Mouse (Mus musculus): ENCODE measurements around the gene Ptprq. TPM values are rescaled to one million over a fixed set of nuclear protein-coding genes. Genes with fewer than 3 reads are reported as not detected.

The Ptprq gene
- polyA plus RNA-seq, 1 experiment from 2014 or later: 0.17 TPM

- no peaks in the 10 kb centered on the region for H3K9me3 ChIP-seq (replicated peaks; ENCODE audit: control insufficient read depth, low read length)
- no peaks in the 10 kb centered on the region for H3K27me3 ChIP-seq (ENCODE audit: control insufficient read depth, insufficient read depth, low read length)
- 87% methylated on average over 7 of the region's 7 CpGs for WGBS
- H3K27ac ChIP-seq (ENCODE audit: low read length): no peak overlapping the region
- no peaks in the 10 kb centered on the region for H3K4me1 ChIP-seq (ENCODE audit: control insufficient read depth, insufficient read depth, low read length)
- no peak overlapping the region for H3K4me2 ChIP-seq (ENCODE audit: low read depth, low read length)
- ATAC-seq (replicated peaks; ENCODE audit: extremely low read depth, insufficient read depth, low FRiP score): no peak
- no peak overlapping the region for H3K9ac ChIP-seq (ENCODE audit: low read length)
- H3K4me3 ChIP-seq (ENCODE audit: low read length): no peak overlapping the region
- H3K36me3 ChIP-seq (ENCODE audit: control insufficient read depth, insufficient read depth): no peaks in the 10 kb centered on the region
Measured at GRCm38 (mm10) chr10:107514735-107515134, 205.1 kb downstream of the Ptprq start.

GRCm38 (mm10) chr10:107506397-107506796 is 213.5 kb downstream of the Ptprq start:
- H3K27me3 ChIP-seq (ENCODE audit: control insufficient read depth, insufficient read depth, low read length): no peaks in the 10 kb centered on the region
- H3K4me2 ChIP-seq (ENCODE audit: low read depth, low read length): no peak overlapping the region
- no peak overlapping the region for H3K4me3 ChIP-seq (ENCODE audit: low read length)
- no peaks in the 10 kb centered on the region for H3K9me3 ChIP-seq (replicated peaks; ENCODE audit: control insufficient read depth, low read length)
- ATAC-seq (replicated peaks; ENCODE audit: extremely low read depth, insufficient read depth, low FRiP score): no peak
- no peaks in the 10 kb centered on the region for H3K4me1 ChIP-seq (ENCODE audit: control insufficient read depth, insufficient read depth, low read length)
- no peak overlapping the region for H3K9ac ChIP-seq (ENCODE audit: low read length)
- no peak overlapping the region for H3K27ac ChIP-seq (ENCODE audit: low read length)
- no peaks in the 10 kb centered on the region for H3K36me3 ChIP-seq (ENCODE audit: control insufficient read depth, insufficient read depth)
- 64% methylated on average over 2 of the region's 2 CpGs for WGBS

- H3K4me1 ChIP-seq (ENCODE audit: control insufficient read depth, insufficient read depth, low read length): peaks cover 10% of the 10 kb centered on the region; the same call in 1 of the 2 replicates
- no peaks in the 10 kb centered on the region for H3K27me3 ChIP-seq (ENCODE audit: control insufficient read depth, insufficient read depth, low read length)
- H3K4me3 ChIP-seq (ENCODE audit: low read length): no peak overlapping the region
- no peaks in the 10 kb centered on the region for H3K9me3 ChIP-seq (replicated peaks; ENCODE audit: control insufficient read depth, low read length)
- no peak overlapping the region for H3K9ac ChIP-seq (ENCODE audit: low read length)
- H3K27ac ChIP-seq (ENCODE audit: low read length): no peak overlapping the region
- no peak for ATAC-seq (replicated peaks; ENCODE audit: extremely low read depth, insufficient read depth, low FRiP score)
- no peak overlapping the region for H3K4me2 ChIP-seq (ENCODE audit: low read depth, low read length)
- H3K36me3 ChIP-seq (ENCODE audit: control insufficient read depth, insufficient read depth): no peaks in the 10 kb centered on the region
- WGBS: 66% methylated on average over 4 of the region's 4 CpGs
Measured at GRCm38 (mm10) chr10:107503430-107503829, 216.4 kb downstream of the Ptprq start.

- no peaks in the 10 kb centered on the region for H3K27me3 ChIP-seq (ENCODE audit: control insufficient read depth, insufficient read depth, low read length)
- H3K4me3 ChIP-seq (ENCODE audit: low read length): no peak overlapping the region
- peaks cover 10% of the 10 kb centered on the region; the same call in 1 of the 2 replicates for H3K4me1 ChIP-seq (ENCODE audit: control insufficient read depth, insufficient read depth, low read length)
- no peak for ATAC-seq (replicated peaks; ENCODE audit: extremely low read depth, insufficient read depth, low FRiP score)
- no peak overlapping the region for H3K9ac ChIP-seq (ENCODE audit: low read length)
- WGBS: 81% methylated on average over 7 of the region's 7 CpGs
- no peak overlapping the region for H3K27ac ChIP-seq (ENCODE audit: low read length)
- no peaks in the 10 kb centered on the region for H3K9me3 ChIP-seq (replicated peaks; ENCODE audit: control insufficient read depth, low read length)
- H3K4me2 ChIP-seq (ENCODE audit: low read depth, low read length): no peak overlapping the region
- H3K36me3 ChIP-seq (ENCODE audit: control insufficient read depth, insufficient read depth): no peaks in the 10 kb centered on the region
Measured at GRCm38 (mm10) chr10:107502193-107502592, 217.7 kb downstream of the Ptprq start.

GRCm38 (mm10) chr10:107499656-107500055 is 220.2 kb downstream of the Ptprq start:
- Histone ChIP-seq H3K27ac (ENCODE audit: low read length) (peak overlapping the region; percentile 66), H3K36me3 (ENCODE audit: control insufficient read depth, insufficient read depth) (no peaks in the 10 kb centered on the region), H3K4me1 (ENCODE audit: control insufficient read depth, insufficient read depth, low read length) (peaks cover 10% of the 10 kb centered on the region; the same call in 1 of the 2 replicates), H3K9ac (ENCODE audit: low read length) (no peak overlapping the region), H3K9me3 (replicated peaks; ENCODE audit: control insufficient read depth, low read length) (no peaks in the 10 kb centered on the region), H3K27me3 (ENCODE audit: control insufficient read depth, insufficient read depth, low read length) (no peaks in the 10 kb centered on the region), H3K4me3 (ENCODE audit: low read length) (no peak overlapping the region), H3K4me2 (ENCODE audit: low read depth, low read length) (peak overlapping the region; percentile 30)
- WGBS: 39% methylated on average over 7 of the region's 7 CpGs
- peak; percentile 89 for ATAC-seq (replicated peaks; ENCODE audit: extremely low read depth, insufficient read depth, low FRiP score)

- Histone ChIP-seq H3K9me3 (replicated peaks; ENCODE audit: control insufficient read depth, low read length) (no peaks in the 10 kb centered on the region), H3K4me3 (ENCODE audit: low read length) (no peak overlapping the region), H3K27me3 (ENCODE audit: control insufficient read depth, insufficient read depth, low read length) (no peaks in the 10 kb centered on the region), H3K9ac (ENCODE audit: low read length) (no peak overlapping the region), H3K36me3 (ENCODE audit: control insufficient read depth, insufficient read depth) (no peaks in the 10 kb centered on the region), H3K4me1 (ENCODE audit: control insufficient read depth, insufficient read depth, low read length) (peaks cover 14% of the 10 kb centered on the region; the same call in 1 of the 2 replicates), H3K27ac (ENCODE audit: low read length) (no peak overlapping the region), H3K4me2 (ENCODE audit: low read depth, low read length) (no peak overlapping the region)
- 70% methylated on average over 1 of the region's 1 CpGs for WGBS
- no peak for ATAC-seq (replicated peaks; ENCODE audit: extremely low read depth, insufficient read depth, low FRiP score)
Measured at GRCm38 (mm10) chr10:107496402-107496801, 223.4 kb downstream of the Ptprq start.

- H3K4me2 ChIP-seq (ENCODE audit: low read depth, low read length): peak within 1 kb of the TSS; percentile 53
- no peaks in the 10 kb centered on the region for H3K36me3 ChIP-seq (ENCODE audit: control insufficient read depth, insufficient read depth)
- peaks cover 8% of the 10 kb centered on the region; the same call in 1 of the 2 replicates for H3K4me1 ChIP-seq (ENCODE audit: control insufficient read depth, insufficient read depth, low read length)
- no peak for ATAC-seq (replicated peaks; ENCODE audit: extremely low read depth, insufficient read depth, low FRiP score)
- H3K9ac ChIP-seq (ENCODE audit: low read length): no peak within 1 kb of the TSS
- 85% methylated on average over 6 of the region's 6 CpGs for WGBS
- no peaks in the 10 kb centered on the region for H3K9me3 ChIP-seq (replicated peaks; ENCODE audit: control insufficient read depth, low read length)
- peak within 1 kb of the TSS; percentile 31 for H3K4me3 ChIP-seq (ENCODE audit: low read length)
- no peak within 1 kb of the TSS for H3K27ac ChIP-seq (ENCODE audit: low read length)
- no peaks in the 10 kb centered on the region for H3K27me3 ChIP-seq (ENCODE audit: control insufficient read depth, insufficient read depth, low read length)
Measured at GRCm38 (mm10) chr10:107494568-107494967, 225.3 kb downstream of the Ptprq start, which contains the start of gene Myf6. Gene Myf6, minus strand, starts transcription at chr10:107494737.

- Histone ChIP-seq H3K4me2 (ENCODE audit: low read depth, low read length) (peak overlapping the region; percentile 53), H3K4me3 (ENCODE audit: low read length) (peak overlapping the region; percentile 31), H3K36me3 (ENCODE audit: control insufficient read depth, insufficient read depth) (no peaks in the 10 kb centered on the region), H3K27ac (ENCODE audit: low read length) (no peak overlapping the region), H3K27me3 (ENCODE audit: control insufficient read depth, insufficient read depth, low read length) (no peaks in the 10 kb centered on the region), H3K9me3 (replicated peaks; ENCODE audit: control insufficient read depth, low read length) (no peaks in the 10 kb centered on the region), H3K4me1 (ENCODE audit: control insufficient read depth, insufficient read depth, low read length) (peaks cover 4% of the 10 kb centered on the region; the same call in 1 of the 2 replicates), H3K9ac (ENCODE audit: low read length) (peak overlapping the region; percentile 6)
- ATAC-seq (replicated peaks; ENCODE audit: extremely low read depth, insufficient read depth, low FRiP score): no peak
- 50% methylated on average over 20 of the region's 20 CpGs for WGBS
Measured at GRCm38 (mm10) chr10:107493580-107494474, 226.0 kb downstream of the Ptprq start.
